Mouse (Mus musculus) fat pad, adult 2 months (tissue): ENCODE results near the gene Tmem132b.

Experiments used
- DNase-seq: peaks from one replicate; pipeline ENCODE4 v3.0.0-alpha.2; 2011; ENCODE audit warnings: low read depth, low spot score; ENCODE audit errors: extremely low read depth

Tmem132b gene

GRCm38 (mm10) chr5:125658101-125658500, 126.5 kb downstream of the Tmem132b start:
- no peak for DNase-seq

- no peak for DNase-seq
Observed at GRCm38 (mm10) chr5:125658959-125659749, 127.6 kb downstream of the Tmem132b start.

- DNase-seq, result no peak
Observed at GRCm38 (mm10) chr5:125675623-125676022, 144.0 kb downstream of the Tmem132b start.

GRCm38 (mm10) chr5:125676025-125676623, 144.6 kb downstream of the Tmem132b start:
- no peak for DNase-seq

- DNase-seq, result no peak
Observed at GRCm38 (mm10) chr5:125680889-125681288, 149.3 kb downstream of the Tmem132b start.

- no peak for DNase-seq
Observed at GRCm38 (mm10) chr5:125683491-125683890, 151.9 kb downstream of the Tmem132b start.

GRCm38 (mm10) chr5:125685681-125686331, 154.2 kb downstream of the Tmem132b start:
- no peak for DNase-seq

- no peak for DNase-seq
Observed at GRCm38 (mm10) chr5:125692538-125692937, 161.0 kb downstream of the Tmem132b start.

- DNase-seq, result no peak
Observed at GRCm38 (mm10) chr5:125699395-125699794, 167.8 kb downstream of the Tmem132b start.

- DNase-seq, result no peak
Observed at GRCm38 (mm10) chr5:125700234-125700633, 168.7 kb downstream of the Tmem132b start.

GRCm38 (mm10) chr5:125705379-125705778, 173.8 kb downstream of the Tmem132b start:
- DNase-seq, result no peak

GRCm38 (mm10) chr5:125709160-125709559, 177.6 kb downstream of the Tmem132b start:
- no peak for DNase-seq

GRCm38 (mm10) chr5:125726815-125727214, 195.2 kb downstream of the Tmem132b start:
- DNase-seq, result no peak

- no peak for DNase-seq
Observed at GRCm38 (mm10) chr5:125727436-125727835, 195.9 kb downstream of the Tmem132b start.

- DNase-seq, result no peak
Observed at GRCm38 (mm10) chr5:125727936-125728335, 196.4 kb downstream of the Tmem132b start.

GRCm38 (mm10) chr5:125728521-125728920, 196.9 kb downstream of the Tmem132b start:
- DNase-seq, result no peak

- DNase-seq, result no peak
Observed at GRCm38 (mm10) chr5:125733806-125734205, 202.2 kb downstream of the Tmem132b start.

GRCm38 (mm10) chr5:125737105-125737504, 205.5 kb downstream of the Tmem132b start:
- no peak for DNase-seq

GRCm38 (mm10) chr5:125743503-125743902, 211.9 kb downstream of the Tmem132b start:
- DNase-seq, result no peak

- no peak for DNase-seq
Observed at GRCm38 (mm10) chr5:125745727-125746126, 214.2 kb downstream of the Tmem132b start.

- DNase-seq, result no peak
Observed at GRCm38 (mm10) chr5:125751481-125751880, 219.9 kb downstream of the Tmem132b start.

- no peak for DNase-seq
Observed at GRCm38 (mm10) chr5:125752546-125752945, 221.0 kb downstream of the Tmem132b start.
